Mouse (Mus musculus) liver, adult 2 months (tissue): Measurements from ENCODE around the gene Tbc1d22a. TPM values are rescaled to one million over a fixed set of nuclear protein-coding genes. Genes with fewer than 3 reads are reported as not detected.

Source experiments
- DNase-seq: peaks from one replicate; pipeline ENCODE4 v3.0.0-alpha.2; 2011; ENCODE audit warnings: low read depth, low spot score; ENCODE audit errors: extremely low read depth
- H3K27ac ChIP-seq: fragments of 200-500 bp; replicated peaks from 2 replicates; pipeline ENCODE4 v1.5.1; 2012; ENCODE audit warnings: low read depth, mild to moderate bottlenecking, control low read depth, inconsistent platforms, low read length; ENCODE audit not compliant: insufficient read depth
- H3K27me3 ChIP-seq: fragments of 200-500 bp; 2 replicates; pipeline ENCODE4 v1.6.1; 2012; ENCODE audit warnings: mild to moderate bottlenecking, moderate library complexity, low read length, inconsistent platforms; ENCODE audit not compliant: control insufficient read depth, insufficient read depth
- H3K36me3 ChIP-seq: fragments of 200-500 bp; 2 replicates; pipeline ENCODE4 v1.6.1; 2012; ENCODE audit warnings: low read length, inconsistent platforms; ENCODE audit not compliant: control insufficient read depth, insufficient read depth
- H3K4me1 ChIP-seq: fragments of 200-500 bp; 2 replicates; pipeline ENCODE4 v1.6.1; 2011; ENCODE audit warnings: low read length; ENCODE audit not compliant: control insufficient read depth, insufficient read depth
- H3K4me3 ChIP-seq: fragments of 200-500 bp; 2 replicates; pipeline ENCODE4 v1.5.1; 2011; ENCODE audit warnings: low read depth, mild to moderate bottlenecking, control low read depth, low read length, moderate library complexity; ENCODE audit not compliant: insufficient read depth
- H3K79me2 ChIP-seq: fragments of 200-500 bp; 2 replicates; pipeline ENCODE4 v1.6.1; 2012; ENCODE audit warnings: inconsistent platforms, mild to moderate bottlenecking, low read length, moderate library complexity; ENCODE audit not compliant: control insufficient read depth, insufficient read depth
- H3K9ac ChIP-seq: fragments of 200-500 bp; 2 replicates; pipeline ENCODE4 v1.6.1; 2012; ENCODE audit warnings: low read depth, mild to moderate bottlenecking, control low read depth, inconsistent platforms, low read length
- CTCF ChIP-seq: fragments of 200-500 bp; IDR thresholded peaks from 2 replicates; pipeline ENCODE4 v1.5.1; 2011; ENCODE audit warnings: low read depth, low read length, control low read depth
- POLR2A ChIP-seq: fragments of 200-500 bp; IDR thresholded peaks from 2 replicates; pipeline ENCODE4 v1.6.1; 2011; ENCODE audit warnings: low read length, control low read depth; ENCODE audit not compliant: insufficient read depth; ENCODE audit errors: extremely low read depth
- WGBS: fragments of 180-500 bp; shearing (Covaris S2); methylation state at CpG from one replicate; pipeline ENCODE4 v1.1.7; 2018; 5-methylcytosine and 5-hydroxymethylcytosine counted together
- polyA plus RNA-seq: library from polyadenylated mRNA; depleted of rRNA; stranded (reverse); fragments of >200 nt; gene quantifications from 2 replicates; pipeline ENCODE4 v1.2.3, GENCODE M21; 2012
- total RNA-seq: library from RNA; depleted of rRNA; stranded (reverse); fragments of >200 nt; gene quantifications from 2 replicates; pipeline ENCODE4 v1.2.3, GENCODE M21; 2014

Tbc1d22a gene
- total and polyA plus RNA-seq, 2 experiments: 9.6 to 14.3 TPM

- H3K27me3 ChIP-seq: no peaks in the 10 kb centered on the region
- H3K4me3 ChIP-seq: no peak overlapping the region
- no peaks in the 10 kb centered on the region for H3K36me3 ChIP-seq
- no peak for TF ChIP-seq CTCF
- no peak for TF ChIP-seq POLR2A
- WGBS: 69% methylated on average over 7 of the region's 7 CpGs
- H3K79me2 ChIP-seq: no peaks in the 10 kb centered on the region
- H3K9ac ChIP-seq: no peak overlapping the region
- no peak overlapping the region for H3K27ac ChIP-seq
- no peak for DNase-seq
- no peaks in the 10 kb centered on the region for H3K4me1 ChIP-seq
Measured at GRCm38 (mm10) chr15:86231831-86232512, 17.7 kb downstream of the Tbc1d22a start.

DNA sequence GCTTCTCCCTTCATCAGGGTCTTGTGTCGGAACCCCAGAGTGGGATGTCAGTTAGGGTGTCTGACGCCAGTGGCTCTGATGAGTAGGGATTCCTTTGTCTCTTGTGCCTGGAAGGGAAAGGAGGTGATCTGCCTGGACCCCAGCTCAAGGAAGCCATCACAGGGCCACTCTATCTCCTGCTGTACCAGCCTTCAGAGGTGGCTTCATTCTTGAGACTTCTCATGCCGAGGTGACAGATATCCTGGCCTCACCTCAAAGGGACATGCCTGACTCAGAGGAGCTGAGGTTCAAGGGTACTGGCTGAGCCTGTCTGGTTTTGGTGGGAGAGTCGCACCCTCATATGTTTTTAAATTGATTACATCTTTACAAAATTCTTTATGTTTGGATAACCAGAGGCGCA lies 19.7 kb downstream of the Tbc1d22a start:
- Histone ChIP-seq H3K9ac (no peak overlapping the region), H3K4me1 (no peaks in the 10 kb centered on the region), H3K36me3 (no peaks in the 10 kb centered on the region), H3K27me3 (no peaks in the 10 kb centered on the region), H3K4me3 (no peak overlapping the region), H3K27ac (no peak overlapping the region), H3K79me2 (no peaks in the 10 kb centered on the region)
- DNase-seq: no peak
- TF ChIP-seq CTCF: no peak
- 94% methylated on average over 5 of the region's 5 CpGs for WGBS

GRCm38 (mm10) chr15:86234517-86235441 lies 20.5 kb downstream of the Tbc1d22a start:
- DNase-seq: no peak
- no peaks in the 10 kb centered on the region for H3K36me3 ChIP-seq
- H3K79me2 ChIP-seq: no peaks in the 10 kb centered on the region
- no peaks in the 10 kb centered on the region for H3K4me1 ChIP-seq
- no peak overlapping the region for H3K9ac ChIP-seq
- no peak for TF ChIP-seq POLR2A
- no peak for TF ChIP-seq CTCF
- H3K27me3 ChIP-seq: no peaks in the 10 kb centered on the region
- H3K4me3 ChIP-seq: no peak overlapping the region
- H3K27ac ChIP-seq: no peak overlapping the region
- WGBS: 91% methylated on average over 22 of the region's 22 CpGs

GRCm38 (mm10) chr15:86236252-86236651 lies 22.0 kb downstream of the Tbc1d22a start:
- no peak for TF ChIP-seq POLR2A
- TF ChIP-seq CTCF: peak; percentile 82
- H3K36me3 ChIP-seq: no peaks in the 10 kb centered on the region
- no peak for DNase-seq
- H3K4me3 ChIP-seq: no peak overlapping the region
- H3K27ac ChIP-seq: no peak overlapping the region
- H3K79me2 ChIP-seq: no peaks in the 10 kb centered on the region
- H3K9ac ChIP-seq: no peak overlapping the region
- WGBS: 35% methylated on average over 4 of the region's 4 CpGs
- no peaks in the 10 kb centered on the region for H3K4me1 ChIP-seq
- H3K27me3 ChIP-seq: no peaks in the 10 kb centered on the region

DNA sequence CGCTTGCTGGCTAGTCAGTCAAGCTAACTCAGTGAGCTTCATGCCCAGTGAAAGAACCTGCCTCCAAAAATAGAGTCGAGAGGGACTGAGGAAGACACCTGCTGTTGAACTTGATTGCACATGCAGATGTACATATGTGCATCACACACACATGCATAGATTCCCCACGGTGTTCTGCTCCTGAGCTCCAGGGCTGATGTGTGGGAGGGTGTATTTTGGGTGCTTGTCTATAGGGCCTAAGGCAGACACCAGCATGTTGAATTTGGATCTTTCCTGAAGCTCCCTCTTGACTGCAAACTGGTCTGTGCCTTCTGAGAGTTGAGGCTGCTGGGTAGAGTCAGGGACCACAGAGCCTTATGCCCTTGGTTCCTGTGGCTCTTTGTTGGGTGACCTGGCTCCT lies 23.8 kb downstream of the Tbc1d22a start:
- no peak overlapping the region for H3K27ac ChIP-seq
- no peak overlapping the region for H3K4me3 ChIP-seq
- WGBS: 91% methylated on average over 3 of the region's 3 CpGs
- H3K36me3 ChIP-seq: no peaks in the 10 kb centered on the region
- DNase-seq: no peak
- no peaks in the 10 kb centered on the region for H3K4me1 ChIP-seq
- no peak for TF ChIP-seq CTCF
- TF ChIP-seq POLR2A: no peak
- no peaks in the 10 kb centered on the region for H3K27me3 ChIP-seq
- H3K79me2 ChIP-seq: no peaks in the 10 kb centered on the region
- H3K9ac ChIP-seq: no peak overlapping the region

- H3K9ac ChIP-seq: no peak overlapping the region
- no peak overlapping the region for H3K4me3 ChIP-seq
- H3K79me2 ChIP-seq: no peaks in the 10 kb centered on the region
- 87% methylated on average over 6 of the region's 6 CpGs for WGBS
- no peak for DNase-seq
- H3K27ac ChIP-seq: no peak overlapping the region
- no peaks in the 10 kb centered on the region for H3K36me3 ChIP-seq
- no peaks in the 10 kb centered on the region for H3K4me1 ChIP-seq
- H3K27me3 ChIP-seq: no peaks in the 10 kb centered on the region
- no peak for TF ChIP-seq POLR2A
- TF ChIP-seq CTCF: no peak
Measured at GRCm38 (mm10) chr15:86239068-86239467, 24.8 kb downstream of the Tbc1d22a start.
